ENCODE assay signal across 10 mouse cellular contexts in genomic region chr12:86949501-86949900, GRCm38 (mm10). TPM values are rescaled to one million over a fixed set of nuclear protein-coding genes. Genes with fewer than 3 reads are reported as not detected.
DNase-seq lines count a peak whose midpoint lies in the region; ATAC-seq lines count a peak whose summit lies in the region.
"Had no signal": no experiment of that assay in that cellular context is flagged by ENCODE, and none has a peak within 500 bp of the region (broad histone marks: within the 10 kb centered on the region; RNA-seq: fewer than 3 reads in every experiment).

No protein-coding gene starts in this region.

- H3K9ac ChIP-seq in midbrain, embryonic 13.5 days (replicated peaks), result 0 out of 2 replicates have a peak overlapping the region, but pooled peaks have one; percentile 56
- no peak overlapping the region for H3K9ac ChIP-seq in midbrain, embryonic 15.5 days
- 0 out of 2 replicates have a peak overlapping the region, but pooled peaks have one; percentile 27 for H3K9ac ChIP-seq in liver, embryonic 12.5 days

- no peak for ATAC-seq in midbrain, embryonic 13.5 days
- no peak for ATAC-seq in midbrain, embryonic 15.5 days (replicated peaks)
- ATAC-seq in liver, embryonic 12.5 days, result no peak

- WGBS in midbrain, embryonic 13.5 days, result 89% methylated on average over 9 of the region's 9 CpGs
- 85% methylated on average over 9 of the region's 9 CpGs for WGBS in midbrain, embryonic 15.5 days
- WGBS in liver, embryonic 12.5 days (ENCODE audit: insufficient replicate concordance), result 77% methylated on average over 9 of the region's 9 CpGs

- peaks cover 18% of the 10 kb centered on the region for H3K36me3 ChIP-seq in midbrain, embryonic 13.5 days
- peaks cover 4% of the 10 kb centered on the region; the same call in 1 of the 2 replicates for H3K36me3 ChIP-seq in midbrain, embryonic 15.5 days (replicated peaks)
- peaks cover 26% of the 10 kb centered on the region for H3K36me3 ChIP-seq in liver, embryonic 12.5 days

- H3K9me3 ChIP-seq in midbrain, embryonic 13.5 days, result no peaks in the 10 kb centered on the region
- H3K9me3 ChIP-seq in midbrain, embryonic 15.5 days, result no peaks in the 10 kb centered on the region
- no peaks in the 10 kb centered on the region for H3K9me3 ChIP-seq in liver, embryonic 12.5 days (replicated peaks)

- peak; percentile 44 to 48 for DNase-seq in cerebellum, postnatal 25 days
- no peak for DNase-seq in cerebellum, adult 8-10 months
- DNase-seq in thymus, postnatal 14 days, result peak; percentile 55
- DNase-seq in retina, postnatal 1 day, result no peak
- DNase-seq in gastrocnemius, postnatal 25 days, result no peak

- no peaks in the 10 kb centered on the region for H3K27me3 ChIP-seq in midbrain, embryonic 13.5 days
- H3K27me3 ChIP-seq in midbrain, embryonic 15.5 days (replicated peaks), result no peaks in the 10 kb centered on the region
- H3K27me3 ChIP-seq in liver, embryonic 12.5 days (replicated peaks), result no peaks in the 10 kb centered on the region

- H3K4me1 ChIP-seq in midbrain, embryonic 13.5 days (replicated peaks), result peaks cover 61% of the 10 kb centered on the region
- peaks cover 45% of the 10 kb centered on the region for H3K4me1 ChIP-seq in midbrain, embryonic 15.5 days
- H3K4me1 ChIP-seq in liver, embryonic 12.5 days, result peaks cover 47% of the 10 kb centered on the region

- H3K27ac ChIP-seq in midbrain, embryonic 13.5 days, result no peak overlapping the region
- no peak overlapping the region for H3K27ac ChIP-seq in midbrain, embryonic 15.5 days
- 0 out of 2 replicates have a peak overlapping the region, but pooled peaks have one; percentile 0 for H3K27ac ChIP-seq in liver, embryonic 12.5 days

- H3K4me2 ChIP-seq in midbrain, embryonic 13.5 days (replicated peaks), result no peak overlapping the region; the same call in 1 of the 2 replicates
- no peak overlapping the region; the same call in 1 of the 2 replicates for H3K4me2 ChIP-seq in midbrain, embryonic 15.5 days
- H3K4me2 ChIP-seq in liver, embryonic 12.5 days, result peak overlapping the region; percentile 31

- H3K4me3 ChIP-seq in midbrain, embryonic 13.5 days (replicated peaks), result no peak overlapping the region
- H3K4me3 ChIP-seq in midbrain, embryonic 15.5 days, result no peak overlapping the region
- H3K4me3 ChIP-seq in liver, embryonic 12.5 days, result no peak overlapping the region

RNA-seq across cellular contexts. Expression of gene Cipc, which starts 2.7 kb away (rescaled TPM):
- 49.8 and 51.2 TPM in 2 replicates for polyA plus RNA-seq in midbrain, embryonic 13.5 days (2015; fragmentation: Nextera tagmentation; extraction: Ambion mirVana)
- 55.0 and 56.0 TPM in 2 replicates for polyA plus RNA-seq in midbrain, embryonic 15.5 days (2015; fragmentation: Nextera tagmentation; extraction: Ambion mirVana)
- polyA plus RNA-seq in liver, embryonic 12.5 days (2016; fragmentation: Nextera tagmentation; extraction: Ambion mirVana), result 18.0 and 19.2 TPM in 2 replicates
- total RNA-seq in gastrocnemius, postnatal 25 days (2021), result 10 to 100 TPM; 22.7 to 32.3 TPM

RNA-seq across cellular contexts. Expression of gene Zdhhc22, which starts 40.7 kb away (rescaled TPM):
- 6.0 and 7.1 TPM in 2 replicates for polyA plus RNA-seq in midbrain, embryonic 13.5 days (2015; fragmentation: Nextera tagmentation; extraction: Ambion mirVana)
- polyA plus RNA-seq in midbrain, embryonic 15.5 days (2015; fragmentation: Nextera tagmentation; extraction: Ambion mirVana), result 17.8 and 21.8 TPM in 2 replicates
- polyA plus RNA-seq in liver, embryonic 12.5 days (2016; fragmentation: Nextera tagmentation; extraction: Ambion mirVana), result not detected in 2 replicates
- total RNA-seq in gastrocnemius, postnatal 25 days (2021), result not detected
- total RNA-seq: megakaryocyte progenitor cell, adult 5-6 weeks had no signal
- polyA plus RNA-seq: large intestine, adult 2 months had no signal

Comparison
In these comparisons a context has a peak if more than half of its experiments do, and no peak if none do; other contexts are left out.
1. DNase-seq: peak in cerebellum, postnatal 25 days (2 of 2) and thymus, postnatal 14 days (single experiment); none in cerebellum, adult 8-10 months (single experiment), retina, postnatal 1 day (single experiment) and gastrocnemius, postnatal 25 days (single experiment).